Mouse (Mus musculus) lung, postnatal 4 days (tissue): ENCODE measurements around the gene Pds5b.
"Not testable (repeated sequence)": the region's sequence is repeated elsewhere in the genome, so short reads cannot be mapped to it uniquely, and the experiment has no call there.

Source experiments
- DNase-seq, 2 experiments: peaks; one replicate each; pipeline ENCODE4 v3.0.0; 2021

The Pds5b gene

GRCm38 (mm10) chr5:150673153-150673835, at the start of gene Pds5b:
TSS of gene Pds5b (plus strand) at chr5:150673739.
- peak; percentile 96 to 97 for DNase-seq

- no peak for DNase-seq
Observed at GRCm38 (mm10) chr5:150625528-150625927, 48.0 kb upstream of the Pds5b start.

- no peak for DNase-seq
Observed at GRCm38 (mm10) chr5:150629272-150629671, 44.3 kb upstream of the Pds5b start.

GRCm38 (mm10) chr5:150629692-150630091, 43.8 kb upstream of the Pds5b start:
- DNase-seq = no peak

GRCm38 (mm10) chr5:150641440-150641839, 32.1 kb upstream of the Pds5b start:
- DNase-seq = no peak

- DNase-seq = not testable (repeated sequence)
Observed at GRCm38 (mm10) chr5:150643390-150643789, 30.1 kb upstream of the Pds5b start.

GRCm38 (mm10) chr5:150644926-150645325, 28.6 kb upstream of the Pds5b start:
- no peak for DNase-seq

- DNase-seq = no peak
Observed at GRCm38 (mm10) chr5:150652578-150652977, 21.0 kb upstream of the Pds5b start.

GRCm38 (mm10) chr5:150654548-150654947, 19.0 kb upstream of the Pds5b start:
- DNase-seq = no peak

GRCm38 (mm10) chr5:150659425-150659824, 14.1 kb upstream of the Pds5b start:
- DNase-seq = not testable (repeated sequence)

GRCm38 (mm10) chr5:150660296-150660695, 13.2 kb upstream of the Pds5b start:
- DNase-seq = not testable (repeated sequence)

- not testable (repeated sequence) for DNase-seq
Observed at GRCm38 (mm10) chr5:150663926-150664325, 9.6 kb upstream of the Pds5b start.

- no peak for DNase-seq
Observed at GRCm38 (mm10) chr5:150664794-150665131, 8.8 kb upstream of the Pds5b start.

GRCm38 (mm10) chr5:150665132-150665954, 8.2 kb upstream of the Pds5b start:
- DNase-seq = peak; percentile 94 to 98

GRCm38 (mm10) chr5:150666133-150666739, 7.3 kb upstream of the Pds5b start, which contains the start of gene N4bp2l2:
TSS of gene N4bp2l2 (minus strand) at chr5:150666183.
- DNase-seq = not testable (repeated sequence)

- no peak for DNase-seq
Observed at GRCm38 (mm10) chr5:150668731-150669130, 4.8 kb upstream of the Pds5b start.

GRCm38 (mm10) chr5:150672343-150672742, 1.2 kb upstream of the Pds5b start:
- no peak for DNase-seq

GRCm38 (mm10) chr5:150673880-150674621, 512 bp downstream of the Pds5b start:
- DNase-seq = peak in 1 of 2 experiments; percentile 48

- no peak for DNase-seq
Observed at GRCm38 (mm10) chr5:150674866-150675265, 1.3 kb downstream of the Pds5b start.

GRCm38 (mm10) chr5:150682862-150683261, 9.3 kb downstream of the Pds5b start:
- not testable (repeated sequence) for DNase-seq

GRCm38 (mm10) chr5:150690685-150691084, 17.1 kb downstream of the Pds5b start:
- no peak for DNase-seq

GRCm38 (mm10) chr5:150693277-150693676, 19.7 kb downstream of the Pds5b start:
- DNase-seq = no peak

GRCm38 (mm10) chr5:150702714-150703113, 29.2 kb downstream of the Pds5b start:
- peak in 1 of 2 experiments; percentile 45 for DNase-seq
